Mouse (Mus musculus) ES-E14 (cell line): Measurements from ENCODE around the gene Tlr5. TPM values are rescaled to one million over a fixed set of nuclear protein-coding genes. Genes with fewer than 3 reads are reported as not detected.

Experiments
- DNase-seq: peaks from one replicate; pipeline ENCODE4 v3.0.0-alpha.2; 2013; ENCODE audit warnings: low read depth, low spot score
- H3K27ac ChIP-seq: 2 replicates; pipeline ENCODE4 v1.5.1; 2012; ENCODE audit warnings: low read depth, mild to moderate bottlenecking, low read length, moderate library complexity, mixed read lengths; ENCODE audit not compliant: poor library complexity, insufficient read depth, severe bottlenecking
- H3K36me3 ChIP-seq: 2 replicates; pipeline ENCODE4 v1.6.1; 2012; ENCODE audit warnings: mild to moderate bottlenecking, low read length, moderate library complexity, mixed read lengths; ENCODE audit not compliant: control insufficient read depth, poor library complexity, insufficient read depth, severe bottlenecking
- H3K4me1 ChIP-seq, 2 experiments: fragments of 150-350 bp in 1 of 2; sonication (generic) in 1 of 2; 2 replicates each; pipeline ENCODE4 v1.6.1; 2012; ENCODE audit warnings: low read length in 2 of 2, mild to moderate bottlenecking in 1 of 2, mixed read lengths in 1 of 2; ENCODE audit not compliant: control insufficient read depth in 2 of 2, insufficient read depth in 2 of 2, poor library complexity in 1 of 2
- H3K4me3 ChIP-seq, 2 experiments: fragments of 150-350 bp in 1 of 2; sonication (generic) in 1 of 2; 2 replicates each; pipeline ENCODE4 v1.5.1; 2012; ENCODE audit warnings: low read length in 2 of 2, low read depth in 1 of 2, mild to moderate bottlenecking in 1 of 2, mixed read lengths in 1 of 2; ENCODE audit not compliant: insufficient read depth in 1 of 2, poor library complexity in 1 of 2, severe bottlenecking in 1 of 2
- H3K9ac ChIP-seq: 2 replicates; pipeline ENCODE4 v1.6.1; 2012; ENCODE audit warnings: low read depth, mild to moderate bottlenecking, low read length, mixed read lengths; ENCODE audit not compliant: poor library complexity, insufficient read depth, severe bottlenecking
- H3K9me3 ChIP-seq: fragments of 150-350 bp; sonication (generic); 2 replicates; pipeline ENCODE4 v1.6.1; 2012; ENCODE audit warnings: low read depth, mild to moderate bottlenecking, low read length; ENCODE audit not compliant: control insufficient read depth, insufficient read depth
- CHD2 ChIP-seq: IDR thresholded peaks from 2 replicates; pipeline ENCODE4 v1.6.1; 2014; ENCODE audit warnings: mild to moderate bottlenecking, low read depth, low read length, inconsistent platforms
- HCFC1 ChIP-seq: IDR thresholded peaks from 2 replicates; pipeline ENCODE4 v1.6.1; 2012; ENCODE audit warnings: low read length, inconsistent platforms, borderline replicate concordance; ENCODE audit not compliant: insufficient read depth
- MAFK ChIP-seq: IDR thresholded peaks from 2 replicates; pipeline ENCODE4 v1.6.1; 2014; ENCODE audit warnings: mild to moderate bottlenecking, low read depth, low read length, inconsistent platforms; ENCODE audit not compliant: insufficient read depth
- ZC3H11A ChIP-seq: IDR thresholded peaks from 2 replicates; pipeline ENCODE4 v1.6.1; 2012; ENCODE audit warnings: low read depth, mild to moderate bottlenecking, inconsistent platforms, low read length, borderline replicate concordance
- ZNF384 ChIP-seq: IDR thresholded peaks from 2 replicates; pipeline ENCODE4 v1.6.1; 2012; ENCODE audit warnings: low read depth, low read length, inconsistent platforms
- in situ Hi-C, 2 experiments: fragments of 600-800 bp; cut with MboI; formaldehyde crosslinking; loops; one replicate each; pipeline ENCODE4 v1.15.1; 2025; ENCODE audit warnings: low sequenced_read_pairs in 2 of 2, inconsistent platforms in 1 of 2; ENCODE audit not compliant: unreplicated experiment in 2 of 2
- total RNA-seq: library from RNA; depleted of rRNA; stranded (reverse); fragments of 300-350 nt; gene quantifications from 2 replicates; pipeline ENCODE4 v1.2.3, GENCODE M21; 2012

Tlr5 gene
- total RNA-seq, 1 experiment: 0.54 TPM

- in situ Hi-C loops: no loop called here
- no peak for DNase-seq
These were observed 19.1 kb upstream of the Tlr5 start for GRCm38 (mm10) chr1:182935469-182935868.

GRCm38 (mm10) chr1:182937486-182938120 lies 17.0 kb upstream of the Tlr5 start:
- Histone ChIP-seq H3K4me3 (no peak overlapping the region), H3K9me3 (no peaks in the 10 kb centered on the region), H3K27ac (no peak overlapping the region), H3K9ac (no peak overlapping the region), H3K4me1 (no peaks in the 10 kb centered on the region), H3K36me3 (no peaks in the 10 kb centered on the region)
- no peak for DNase-seq
- TF ChIP-seq HCFC1: no peak
- no peak for TF ChIP-seq ZNF384
- no peak for TF ChIP-seq MAFK
- no peak for TF ChIP-seq CHD2
- no peak for TF ChIP-seq ZC3H11A
- in situ Hi-C loops: no loop called here

More at GRCm38 (mm10) chr1:182935469-182935868, 19.1 kb upstream of the Tlr5 start:
- H3K4me3 ChIP-seq: no peak overlapping the region
- H3K9ac ChIP-seq: no peak overlapping the region
- H3K9me3 ChIP-seq: no peaks in the 10 kb centered on the region
- H3K4me1 ChIP-seq: no peaks in the 10 kb centered on the region
- H3K27ac ChIP-seq: no peak overlapping the region
- H3K36me3 ChIP-seq: no peaks in the 10 kb centered on the region
- TF ChIP-seq ZNF384 (no peak), ZC3H11A (no peak), MAFK (no peak), HCFC1 (no peak), CHD2 (no peak)

- no peak overlapping the region for H3K27ac ChIP-seq
- H3K9ac ChIP-seq: no peak overlapping the region
- in situ Hi-C loops: no loop called here
These were observed 12.7 kb upstream of the Tlr5 start for GRCm38 (mm10) chr1:182941921-182942320.

GRCm38 (mm10) chr1:182943911-182944310 lies 10.7 kb upstream of the Tlr5 start:
- in situ Hi-C loops: no loop called here
- TF ChIP-seq HCFC1: no peak
- DNase-seq: no peak

More at GRCm38 (mm10) chr1:182941921-182942320, 12.7 kb upstream of the Tlr5 start:
- TF ChIP-seq ZNF384: no peak
- TF ChIP-seq ZC3H11A: no peak
- TF ChIP-seq CHD2: no peak
- no peak for TF ChIP-seq MAFK
- TF ChIP-seq HCFC1: no peak
- no peaks in the 10 kb centered on the region for H3K36me3 ChIP-seq
- H3K4me3 ChIP-seq: no peak overlapping the region
- no peak for DNase-seq
- no peaks in the 10 kb centered on the region for H3K4me1 ChIP-seq
- no peaks in the 10 kb centered on the region for H3K9me3 ChIP-seq

GRCm38 (mm10) chr1:182944638-182945037 lies 9.9 kb upstream of the Tlr5 start:
- H3K4me3 ChIP-seq: no peak overlapping the region
- H3K36me3 ChIP-seq: no peaks in the 10 kb centered on the region
- in situ Hi-C loops: no loop called here
- H3K9ac ChIP-seq: no peak overlapping the region
- no peaks in the 10 kb centered on the region for H3K4me1 ChIP-seq
- TF ChIP-seq ZNF384: no peak
- TF ChIP-seq ZC3H11A: no peak
- no peak for TF ChIP-seq HCFC1
- TF ChIP-seq CHD2: no peak
- TF ChIP-seq MAFK: no peak
- no peaks in the 10 kb centered on the region for H3K9me3 ChIP-seq
- DNase-seq: no peak
- H3K27ac ChIP-seq: no peak overlapping the region

More at GRCm38 (mm10) chr1:182943911-182944310, 10.7 kb upstream of the Tlr5 start:
- Histone ChIP-seq H3K9ac (no peak overlapping the region), H3K9me3 (no peaks in the 10 kb centered on the region), H3K4me1 (no peaks in the 10 kb centered on the region), H3K4me3 (no peak overlapping the region), H3K27ac (no peak overlapping the region), H3K36me3 (no peaks in the 10 kb centered on the region)
